Mouse (Mus musculus) lung, adult 10 weeks (tissue): ENCODE measurements around the gene Gm17584. TPM values are rescaled to one million over a fixed set of nuclear protein-coding genes. Genes with fewer than 3 reads are reported as not detected.

Experiments
- polyA plus RNA-seq: library from polyadenylated mRNA; stranded (reverse); fragments of 350-450 nt; fragmentation: Illumina TruSeq; extraction: RNeasy Lipid Tissue Mini Kit (QIAGEN cat#74804); gene quantifications from one replicate; pipeline ENCODE4 v1.2.3, GENCODE M21; 2014; ENCODE audit warnings: low read depth, low replicate concordance; ENCODE audit not compliant: insufficient read depth

The Gm17584 gene
- not detected for polyA plus RNA-seq

DNA sequence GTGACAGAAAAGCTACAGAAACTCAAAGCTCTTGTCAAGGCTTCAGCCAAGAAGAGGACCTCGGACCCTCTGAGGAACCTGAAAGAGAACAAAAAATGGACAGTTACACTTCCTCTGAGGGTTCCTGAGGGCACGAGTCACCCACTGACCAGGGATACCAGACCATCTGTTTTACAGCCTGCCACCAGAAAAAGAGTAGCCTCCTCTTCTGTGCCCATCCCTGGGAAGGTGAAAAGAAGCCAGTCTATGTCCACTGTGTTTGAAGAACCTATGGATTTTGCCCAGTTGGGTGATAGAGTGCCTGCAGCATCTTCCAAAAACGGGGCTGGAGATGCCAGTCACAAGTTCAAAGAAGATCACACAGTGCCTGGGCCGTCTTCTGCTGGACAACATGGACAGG, at the start of gene Gm17584:
TSS of gene Gm17584 (plus strand) at position 301 of the 400 bp plus-strand sequence.

Other genes with a start within 250 kb of the Gm17584 start
- not detected for gene Gm17469, start 129.3 kb downstream of the Gm17584 start, polyA plus RNA-seq